Mouse (Mus musculus) embryonic facial prominence, embryonic 15.5 days (tissue): ENCODE measurements around the gene Drap1. TPM values are rescaled to one million over a fixed set of nuclear protein-coding genes. Genes with fewer than 3 reads are reported as not detected.

ENCODE experiments used
- ATAC-seq: fragments of 200-750 bp; cut with Nextera tagmentation; 2 replicates; pipeline ENCODE4 v1.8.0; 2017; ENCODE audit warnings: low read depth, moderate TSS enrichment; ENCODE audit not compliant: insufficient number of reproducible peaks, low FRiP score, low TSS enrichment
- H3K27ac ChIP-seq: fragments of 300-500 bp; sonication (generic); replicated peaks from 2 replicates; pipeline ENCODE4 v1.5.1; 2015; ENCODE audit warnings: mild to moderate bottlenecking, inconsistent platforms
- H3K27me3 ChIP-seq: fragments of 300-500 bp; sonication (generic); 2 replicates; pipeline ENCODE4 v1.6.1; 2015; ENCODE audit warnings: inconsistent platforms
- H3K36me3 ChIP-seq: fragments of 300-500 bp; sonication (generic); 2 replicates; pipeline ENCODE4 v1.6.1; 2015; ENCODE audit warnings: mild to moderate bottlenecking, inconsistent platforms
- H3K4me1 ChIP-seq: fragments of 300-500 bp; sonication (generic); 2 replicates; pipeline ENCODE4 v1.6.1; 2015; ENCODE audit warnings: inconsistent platforms
- H3K4me2 ChIP-seq: fragments of 300-500 bp; sonication (generic); replicated peaks from 2 replicates; pipeline ENCODE4 v1.6.1; 2015; ENCODE audit warnings: mild to moderate bottlenecking, inconsistent platforms
- H3K4me3 ChIP-seq: fragments of 300-500 bp; sonication (generic); replicated peaks from 2 replicates; pipeline ENCODE4 v1.5.1; 2015; ENCODE audit warnings: mild to moderate bottlenecking, inconsistent platforms
- H3K9ac ChIP-seq: fragments of 300-500 bp; sonication (generic); 2 replicates; pipeline ENCODE4 v1.6.1; 2015; ENCODE audit warnings: inconsistent platforms
- H3K9me3 ChIP-seq: fragments of 300-500 bp; sonication (generic); replicated peaks from 2 replicates; pipeline ENCODE4 v1.6.1; 2016; ENCODE audit warnings: inconsistent platforms
- WGBS: fragments of 180-500 bp; shearing (Covaris S2); methylation state at CpG from one replicate; pipeline ENCODE4 v1.1.7; 2015; 5-methylcytosine and 5-hydroxymethylcytosine counted together
- polyA plus RNA-seq: library from polyadenylated mRNA; unstranded; fragments of >200 nt; fragmentation: Nextera tagmentation; extraction: Ambion mirVana; gene quantifications from 2 replicates; pipeline ENCODE4 v1.2.1, GENCODE M21; 2015

Gene Drap1
- polyA plus RNA-seq, 1 experiment from 2014 or later = 267 TPM

DNA sequence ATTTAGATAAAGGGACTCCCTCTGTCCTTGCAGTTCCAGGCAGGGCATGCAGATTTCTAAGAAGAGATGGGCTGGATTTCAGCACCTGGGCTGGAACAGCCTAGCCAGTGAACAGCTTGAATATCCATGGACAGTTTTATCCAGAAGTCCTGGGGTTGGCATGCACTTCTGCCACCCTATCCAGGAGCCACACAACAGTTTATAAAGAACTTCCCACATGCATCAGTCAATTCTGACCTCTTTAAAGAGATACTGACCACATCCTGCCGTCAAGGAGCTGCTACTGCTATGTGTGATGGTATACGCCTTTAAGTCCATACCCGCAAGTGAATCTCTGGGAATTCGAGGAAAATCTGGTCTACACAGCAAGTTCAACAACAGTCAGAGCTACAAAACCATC is 4.4 kb upstream of the Drap1 start:
- H3K4me3 ChIP-seq = no peak overlapping the region
- no peaks in the 10 kb centered on the region for H3K27me3 ChIP-seq
- H3K36me3 ChIP-seq = peaks cover 12% of the 10 kb centered on the region
- no peak overlapping the region for H3K27ac ChIP-seq
- H3K4me2 ChIP-seq = no peak overlapping the region
- no peaks in the 10 kb centered on the region for H3K9me3 ChIP-seq
- H3K9ac ChIP-seq = no peak overlapping the region
- ATAC-seq = no peak
- WGBS = 77% methylated on average over 4 of the region's 4 CpGs
- H3K4me1 ChIP-seq = peaks cover 36% of the 10 kb centered on the region

DNA sequence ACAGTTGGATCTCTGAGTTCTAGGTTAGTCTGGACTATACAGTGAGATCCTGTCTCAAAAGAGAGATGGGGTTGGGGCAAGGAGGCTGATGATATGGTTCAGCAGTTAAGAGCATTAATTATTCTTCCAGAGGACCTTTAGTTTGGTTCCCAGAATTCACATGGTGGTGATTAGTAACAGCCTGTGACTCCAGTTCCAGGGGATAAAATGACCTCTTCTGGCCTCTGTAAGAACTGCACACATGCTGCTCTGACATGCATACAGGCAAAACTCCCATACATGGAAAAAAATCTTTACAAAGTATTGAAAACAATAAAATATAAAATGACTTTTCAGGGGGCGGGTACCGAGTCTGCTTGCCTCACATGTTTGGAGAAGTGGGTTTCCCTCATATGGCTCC is 3.3 kb upstream of the Drap1 start:
- no peaks in the 10 kb centered on the region for H3K27me3 ChIP-seq
- no peak for ATAC-seq
- no peak overlapping the region for H3K4me3 ChIP-seq
- 68% methylated on average over 2 of the region's 2 CpGs for WGBS
- no peak overlapping the region; the same call in 1 of the 2 replicates for H3K27ac ChIP-seq
- H3K9me3 ChIP-seq = no peaks in the 10 kb centered on the region
- H3K9ac ChIP-seq = no peak overlapping the region
- peaks cover 34% of the 10 kb centered on the region for H3K4me1 ChIP-seq
- H3K36me3 ChIP-seq = peaks cover 14% of the 10 kb centered on the region
- H3K4me2 ChIP-seq = no peak overlapping the region

DNA sequence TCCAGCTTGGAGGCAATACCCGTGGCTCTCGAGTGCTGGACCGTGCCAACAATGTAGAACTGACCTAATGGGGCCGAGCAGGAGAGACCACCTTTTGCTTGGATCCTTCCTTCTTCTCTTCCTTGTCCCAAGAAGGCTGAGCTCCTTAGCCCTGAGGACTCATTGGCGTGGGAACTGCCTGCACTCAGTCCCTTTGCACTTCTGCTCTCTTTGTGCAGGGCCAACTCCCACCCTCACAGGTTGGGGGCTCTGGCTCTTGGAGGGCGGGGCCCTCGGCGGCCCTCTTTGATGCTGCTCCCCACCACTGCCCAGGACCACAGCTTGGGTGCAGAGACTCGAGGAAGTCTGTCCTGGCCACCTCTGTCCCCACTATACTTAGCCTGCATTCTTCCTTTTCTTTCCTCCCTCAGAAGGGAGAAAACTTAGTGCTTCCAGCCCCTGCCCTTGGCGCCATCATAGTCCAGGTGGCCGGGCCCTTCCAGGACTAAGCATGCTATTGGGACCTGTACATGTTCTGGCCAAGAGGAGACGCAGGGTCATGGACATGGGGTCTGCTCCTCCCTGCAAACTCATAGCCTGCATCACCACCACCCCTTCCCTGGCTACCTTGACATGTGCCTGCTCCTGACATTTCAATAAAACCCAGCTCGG is 2.0 kb upstream of the Drap1 start:
- peaks cover 27% of the 10 kb centered on the region for H3K36me3 ChIP-seq
- no peaks in the 10 kb centered on the region for H3K27me3 ChIP-seq
- H3K9me3 ChIP-seq = no peaks in the 10 kb centered on the region
- peaks cover 40% of the 10 kb centered on the region for H3K4me1 ChIP-seq
- WGBS = 88% methylated on average over 13 of the region's 13 CpGs
- peak overlapping the region; percentile 87; the same call in 1 of the 2 replicates for H3K4me3 ChIP-seq
- no peak for ATAC-seq
- H3K27ac ChIP-seq = 0 out of 2 replicates have a peak overlapping the region, but pooled peaks have one; percentile 2
- H3K9ac ChIP-seq = peak overlapping the region; percentile 89; the same call in 1 of the 2 replicates
- H3K4me2 ChIP-seq = peak overlapping the region; percentile 75

DNA sequence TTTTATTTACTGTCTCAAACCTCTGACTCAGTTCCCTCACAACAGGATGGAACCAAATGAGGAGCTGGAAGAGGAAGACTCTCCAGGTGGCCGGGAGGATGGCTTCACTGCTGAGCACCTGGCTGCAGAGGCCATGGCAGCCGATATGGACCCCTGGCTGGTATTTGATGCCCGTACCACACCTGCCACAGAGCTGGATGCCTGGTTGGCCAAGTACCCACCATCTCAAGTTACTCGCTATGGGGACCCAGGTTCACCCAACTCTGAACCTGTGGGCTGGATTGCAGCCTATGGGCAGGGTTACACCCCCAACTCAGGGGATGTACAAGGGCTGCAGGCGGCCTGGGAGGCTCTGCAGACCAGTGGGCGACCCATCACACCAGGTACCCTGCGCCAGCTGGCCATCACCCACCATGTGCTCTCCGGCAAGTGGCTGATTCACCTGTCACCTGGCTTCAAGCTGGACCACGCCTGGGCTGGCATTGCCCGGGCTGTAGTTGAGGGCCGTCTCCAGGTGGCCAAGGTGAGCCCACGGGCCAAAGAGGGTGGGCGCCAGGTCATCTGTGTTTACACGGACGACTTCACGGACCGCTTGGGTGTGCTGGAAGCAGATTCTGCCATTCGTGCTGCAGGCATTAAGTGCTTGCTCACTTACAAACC is 1.3 kb upstream of the Drap1 start:
- peak overlapping the region; percentile 87 for H3K27ac ChIP-seq
- peak overlapping the region; percentile 75 for H3K4me2 ChIP-seq
- H3K4me1 ChIP-seq = peaks cover 41% of the 10 kb centered on the region
- peaks cover 33% of the 10 kb centered on the region for H3K36me3 ChIP-seq
- H3K9ac ChIP-seq = peak overlapping the region; percentile 89
- H3K4me3 ChIP-seq = peak overlapping the region; percentile 87
- ATAC-seq = no peak
- WGBS = 87% methylated on average over 18 of the region's 18 CpGs
- H3K9me3 ChIP-seq = no peaks in the 10 kb centered on the region
- H3K27me3 ChIP-seq = no peaks in the 10 kb centered on the region

DNA sequence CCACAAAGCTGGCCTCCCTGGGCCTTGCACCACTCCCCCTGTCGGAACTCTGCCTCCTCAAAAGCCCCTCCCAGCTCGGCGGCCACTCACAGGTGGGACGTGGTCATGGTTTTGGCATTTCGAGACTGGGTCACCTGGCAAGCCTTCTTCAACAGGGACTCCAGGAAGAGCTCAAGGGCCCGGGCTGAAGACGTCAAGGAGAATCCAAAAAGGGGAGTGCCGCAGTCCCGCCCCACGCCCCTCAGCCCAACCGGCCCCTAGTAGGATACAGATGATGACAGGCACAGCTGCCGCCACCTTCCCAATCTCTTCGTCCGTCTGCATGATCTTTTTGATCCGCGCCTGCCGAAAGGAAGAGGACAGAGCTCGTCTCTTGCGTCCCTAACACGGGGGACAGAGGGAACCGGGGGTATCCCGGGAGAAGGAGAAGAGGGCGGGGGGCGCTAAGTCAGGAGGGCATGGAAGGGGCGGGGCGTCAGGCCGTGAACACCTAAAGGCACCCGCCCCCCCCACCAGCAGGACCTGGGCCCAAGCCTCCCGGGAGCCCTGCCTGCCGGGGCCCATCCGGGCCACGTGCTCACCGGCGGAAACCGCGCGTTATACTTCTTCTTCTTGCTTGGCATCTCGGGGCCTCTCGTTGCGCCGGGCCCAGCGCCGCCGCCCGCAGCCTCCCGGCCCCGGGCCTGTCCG is 542 bp downstream of the Drap1 start:
- peaks cover 50% of the 10 kb centered on the region for H3K36me3 ChIP-seq
- peak; percentile 51 for ATAC-seq

DNA sequence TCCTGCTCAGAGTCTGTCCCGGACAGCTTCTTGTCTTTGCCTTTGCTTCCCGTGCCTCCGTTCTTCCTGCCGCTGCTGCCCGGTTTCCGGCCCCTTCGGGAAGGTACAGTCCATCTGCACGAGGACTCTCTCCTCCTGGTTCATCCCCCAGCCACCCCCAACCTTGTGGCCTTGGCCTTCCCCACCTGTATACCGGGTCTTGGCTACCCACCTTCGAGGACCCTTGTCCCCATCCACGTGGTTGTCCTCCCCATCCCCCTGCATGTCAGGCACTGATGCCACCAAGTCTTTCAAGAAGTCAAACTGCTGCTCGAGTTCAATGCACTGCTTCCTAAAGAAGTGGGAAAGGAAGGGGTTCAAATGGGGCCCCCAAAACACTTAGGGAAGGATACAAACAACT is 1.2 kb downstream of the Drap1 start:
- H3K9me3 ChIP-seq = no peaks in the 10 kb centered on the region
- WGBS = 60% methylated on average over 12 of the region's 12 CpGs
- H3K4me3 ChIP-seq = peak overlapping the region; percentile 87
- H3K9ac ChIP-seq = peak overlapping the region; percentile 80
- H3K36me3 ChIP-seq = peaks cover 50% of the 10 kb centered on the region
- no peak for ATAC-seq
- H3K27ac ChIP-seq = peak overlapping the region; percentile 94
- H3K27me3 ChIP-seq = no peaks in the 10 kb centered on the region
- H3K4me1 ChIP-seq = peaks cover 41% of the 10 kb centered on the region
- peak overlapping the region; percentile 75 for H3K4me2 ChIP-seq

More for the DNA sequence above, 542 bp downstream of the Drap1 start:
- H3K4me2 ChIP-seq = peak overlapping the region; percentile 75
- H3K9ac ChIP-seq = peak overlapping the region; percentile 80
- under 1% methylated on average over 46 of the region's 48 CpGs for WGBS
- peak overlapping the region; percentile 94 for H3K27ac ChIP-seq
- H3K27me3 ChIP-seq = no peaks in the 10 kb centered on the region
- peak overlapping the region; percentile 87 for H3K4me3 ChIP-seq
- no peaks in the 10 kb centered on the region for H3K9me3 ChIP-seq
- peaks cover 41% of the 10 kb centered on the region for H3K4me1 ChIP-seq

DNA sequence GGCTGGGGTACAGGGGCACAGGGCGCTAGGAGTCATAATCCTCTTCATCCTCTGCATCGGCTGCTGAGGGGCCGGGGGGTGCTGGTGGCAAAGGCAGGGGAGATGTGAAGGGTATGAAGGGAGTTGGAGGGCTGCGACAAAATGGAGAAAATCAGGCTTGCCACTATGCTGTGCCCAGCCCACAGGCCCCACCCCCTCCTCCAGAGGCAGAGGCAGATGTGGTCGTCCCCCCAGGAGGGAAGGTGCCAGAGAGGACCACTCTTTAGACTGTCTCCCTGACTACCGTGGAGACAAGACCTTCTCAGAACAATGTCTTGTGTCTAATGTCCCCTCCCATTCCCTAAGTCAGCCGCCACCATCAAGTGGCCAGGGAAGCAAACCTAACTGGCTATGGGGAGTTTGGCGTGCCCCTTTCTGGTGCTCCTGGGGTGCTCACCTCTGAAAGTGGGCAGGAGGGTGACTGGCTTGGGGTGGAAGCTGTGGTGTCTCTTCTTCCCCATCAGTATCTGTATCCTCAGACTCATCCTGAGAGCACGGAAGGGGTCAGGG is 1.8 kb downstream of the Drap1 start:
- H3K27ac ChIP-seq = peak overlapping the region; percentile 94; the same call in 1 of the 2 replicates
- ATAC-seq = no peak
- H3K4me2 ChIP-seq = peak overlapping the region; percentile 75
- no peaks in the 10 kb centered on the region for H3K27me3 ChIP-seq
- no peaks in the 10 kb centered on the region for H3K9me3 ChIP-seq
- no peak overlapping the region for H3K9ac ChIP-seq
- peaks cover 50% of the 10 kb centered on the region for H3K36me3 ChIP-seq
- H3K4me3 ChIP-seq = peak overlapping the region; percentile 87
- peaks cover 41% of the 10 kb centered on the region for H3K4me1 ChIP-seq
- WGBS = 78% methylated on average over 9 of the region's 9 CpGs

DNA sequence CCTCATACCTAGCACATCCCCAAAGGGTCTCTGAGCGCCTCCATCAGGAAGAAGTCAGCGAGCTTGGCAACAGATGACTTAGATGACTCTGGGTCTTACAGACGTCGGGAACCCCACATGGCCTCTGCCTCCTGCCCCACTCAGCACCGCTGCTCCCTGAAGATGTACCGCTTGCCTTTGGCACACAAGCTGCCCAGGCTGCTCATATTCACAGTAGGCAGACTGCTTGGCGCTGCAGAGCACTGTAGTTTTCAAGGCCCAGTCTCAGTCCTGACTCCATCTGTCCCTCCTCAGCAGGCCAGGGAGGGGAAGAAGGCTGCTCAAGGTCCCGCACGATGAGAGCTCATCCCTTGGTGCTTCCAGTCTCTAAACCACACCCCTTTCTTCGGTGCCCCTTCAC is 2.5 kb downstream of the Drap1 start:
- Histone ChIP-seq H3K4me1 (peaks cover 40% of the 10 kb centered on the region), H3K9ac (no peak overlapping the region), H3K9me3 (no peaks in the 10 kb centered on the region), H3K36me3 (peaks cover 48% of the 10 kb centered on the region), H3K27me3 (no peaks in the 10 kb centered on the region), H3K4me2 (no peak overlapping the region), H3K27ac (no peak overlapping the region), H3K4me3 (no peak overlapping the region)
- ATAC-seq = no peak
- WGBS = 83% methylated on average over 10 of the region's 10 CpGs

DNA sequence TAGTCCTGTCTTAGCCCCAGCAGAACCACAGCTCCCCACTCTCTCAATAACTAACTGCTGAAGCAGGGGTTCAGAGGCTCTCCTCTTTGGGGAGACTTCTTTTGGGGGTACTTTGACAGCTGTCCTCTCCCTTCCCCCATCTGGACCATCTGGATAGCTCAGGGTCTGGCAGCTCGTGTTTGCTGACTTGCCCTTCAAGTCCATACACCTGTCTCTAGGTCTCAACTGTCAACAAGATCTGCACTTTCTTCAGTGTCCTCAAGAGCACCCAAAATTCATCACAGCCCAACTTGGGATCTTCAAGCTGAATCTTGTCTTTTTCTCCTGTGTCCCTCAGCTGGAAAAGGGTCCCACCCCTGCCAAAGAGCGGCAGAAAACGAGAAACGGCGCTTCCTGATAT is 3.0 kb downstream of the Drap1 start:
- ATAC-seq = no peak

DNA sequence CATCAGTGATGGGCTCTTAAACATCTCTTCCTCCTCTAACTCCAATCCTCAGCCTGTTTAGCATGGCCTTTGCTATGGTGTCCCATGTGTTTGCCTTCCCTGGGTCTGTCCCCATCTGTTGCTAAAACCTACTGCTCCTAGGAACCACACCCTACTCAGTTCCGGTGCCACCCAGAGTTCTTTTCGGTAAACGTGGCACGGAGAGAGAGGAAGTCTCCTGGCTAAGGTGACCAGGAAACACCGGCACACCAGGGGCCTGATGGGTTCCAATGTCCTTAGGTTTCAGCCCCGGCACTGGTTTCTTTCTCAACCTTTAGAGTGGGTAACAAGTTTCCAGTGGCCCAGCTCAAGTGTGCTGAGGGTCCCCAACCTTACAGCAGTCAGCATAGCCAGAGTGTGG is 4.2 kb downstream of the Drap1 start:
- Histone ChIP-seq H3K4me2 (no peak overlapping the region), H3K4me3 (no peak overlapping the region)
- 90% methylated on average over 6 of the region's 6 CpGs for WGBS

More for the DNA sequence above, 3.0 kb downstream of the Drap1 start:
- Histone ChIP-seq H3K36me3 (peaks cover 44% of the 10 kb centered on the region), H3K27me3 (no peaks in the 10 kb centered on the region), H3K9me3 (no peaks in the 10 kb centered on the region), H3K9ac (no peak overlapping the region), H3K4me3 (no peak overlapping the region), H3K4me2 (no peak overlapping the region), H3K4me1 (peaks cover 35% of the 10 kb centered on the region), H3K27ac (no peak overlapping the region)
- WGBS = 81% methylated on average over 5 of the region's 5 CpGs

DNA sequence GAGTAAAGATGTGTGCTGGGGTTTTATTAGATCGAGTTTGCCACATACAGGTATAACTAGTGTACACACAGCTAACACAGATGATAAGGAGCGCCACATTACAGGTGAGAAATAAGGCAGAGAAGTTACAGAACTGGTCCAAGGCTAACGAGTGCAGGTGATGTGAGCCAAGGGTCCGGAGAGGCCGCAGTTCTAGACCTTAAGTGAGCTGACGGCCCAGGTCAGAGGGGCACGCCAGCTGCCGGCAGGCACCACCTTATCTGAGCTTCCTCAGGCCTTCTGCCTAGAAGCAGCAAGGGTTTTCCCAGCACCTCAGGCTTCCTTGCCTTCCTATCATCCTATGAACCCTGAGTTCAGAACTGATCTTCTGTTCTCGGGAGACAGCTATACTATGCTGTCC is 5.1 kb downstream of the Drap1 start:
- Histone ChIP-seq H3K9ac (no peak overlapping the region), H3K27ac (no peak overlapping the region), H3K4me2 (no peak overlapping the region), H3K36me3 (peaks cover 38% of the 10 kb centered on the region), H3K4me3 (no peak overlapping the region), H3K9me3 (no peaks in the 10 kb centered on the region), H3K4me1 (peaks cover 23% of the 10 kb centered on the region), H3K27me3 (no peaks in the 10 kb centered on the region)
- ATAC-seq = no peak
- WGBS = 88% methylated on average over 9 of the region's 9 CpGs

More for the DNA sequence above, 4.2 kb downstream of the Drap1 start:
- Histone ChIP-seq H3K27me3 (no peaks in the 10 kb centered on the region), H3K4me1 (peaks cover 23% of the 10 kb centered on the region), H3K9me3 (no peaks in the 10 kb centered on the region), H3K36me3 (peaks cover 38% of the 10 kb centered on the region), H3K27ac (no peak overlapping the region), H3K9ac (no peak overlapping the region)
- no peak for ATAC-seq
